Mouse (Mus musculus) small intestine, adult 2 months (tissue): ENCODE data around the gene Anapc15-ps.
"Not testable (repeated sequence)": the region's sequence is repeated elsewhere in the genome, so short reads cannot be mapped to it uniquely, and the experiment has no call there.

Experiments
- CTCF ChIP-seq: fragments of 200-500 bp; IDR thresholded peaks from 2 replicates; pipeline ENCODE4 v1.5.1; 2012; ENCODE audit warnings: low read depth, mild to moderate bottlenecking, control low read depth, inconsistent platforms, low read length, moderate library complexity, mixed read lengths; ENCODE audit not compliant: insufficient replicate concordance, insufficient read length; ENCODE audit errors: extremely low read depth
- POLR2A ChIP-seq: fragments of 200-500 bp; IDR thresholded peaks from 2 replicates; pipeline ENCODE4 v1.6.1; 2012; ENCODE audit warnings: low read depth, mild to moderate bottlenecking, control low read depth, inconsistent platforms, low read length, moderate library complexity

GRCm38 (mm10) chr10:95630166-95630565 lies 43.1 kb downstream of the Anapc15-ps start:
- not testable (repeated sequence) for TF ChIP-seq CTCF, POLR2A
